Mouse (Mus musculus) heart, postnatal 0 days (tissue): ENCODE data around the gene Gm20518.

Experiments used
- CTCF ChIP-seq: IDR thresholded peaks from 2 replicates; pipeline ENCODE4 v1.5.1; 2016; ENCODE audit warnings: antibody characterized with exemption, control low read depth, low read depth
- EP300 ChIP-seq: IDR thresholded peaks from 2 replicates; pipeline ENCODE4 v1.6.1; 2016; ENCODE audit warnings: antibody characterized with exemption, low read depth

DNA sequence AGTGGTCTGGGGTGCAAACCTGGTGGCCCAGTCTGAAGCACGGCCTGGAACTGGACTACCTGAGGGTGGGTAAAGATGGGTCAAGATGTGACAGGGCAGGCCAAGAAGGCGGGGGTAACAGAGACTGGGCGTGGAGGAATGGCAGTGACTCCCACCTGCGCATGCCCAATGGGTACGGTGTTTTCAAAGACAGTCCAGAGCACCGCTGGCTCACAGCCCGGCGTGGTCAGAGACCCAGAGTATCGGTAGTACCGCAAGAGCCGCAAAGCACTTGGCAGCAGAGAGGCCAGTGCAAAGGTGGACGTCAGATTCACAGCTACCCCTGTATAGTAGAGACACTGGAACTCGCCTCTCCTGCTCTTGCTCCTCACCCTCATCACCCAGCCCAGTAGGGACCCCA, 56.0 kb downstream of the Gm20518 start:
- no peak for TF ChIP-seq CTCF
- TF ChIP-seq EP300 = no peak
